Mouse (Mus musculus) CH12.LX (cell line): ENCODE results near the gene Srf.

Source experiments
- CTCF ChIP-seq, 2 experiments: IDR thresholded peaks in 1 of 2; conservative IDR thresholded peaks in 1 of 2; 2 replicates each; pipeline ENCODE4 v1.5.1; 2011 to 2012; ENCODE audit warnings: low read depth in 2 of 2, low read length in 2 of 2, improper control_type of control experiment in 1 of 2, inconsistent platforms in 1 of 2, mild to moderate bottlenecking in 1 of 2, moderate library complexity in 1 of 2
- EP300 ChIP-seq: IDR thresholded peaks from 2 replicates; pipeline ENCODE4 v1.6.1; 2011; ENCODE audit warnings: low read length, improper control_type of control experiment
- KAT2A ChIP-seq: IDR thresholded peaks from 2 replicates; pipeline ENCODE4 v1.6.1; 2012; ENCODE audit warnings: low read length, improper control_type of control experiment, inconsistent platforms; ENCODE audit not compliant: insufficient replicate concordance
- MAFK ChIP-seq: IDR thresholded peaks from 2 replicates; pipeline ENCODE4 v1.6.1; 2011; ENCODE audit warnings: low read length, improper control_type of control experiment; ENCODE audit not compliant: insufficient replicate concordance
- MAX ChIP-seq: IDR thresholded peaks from 2 replicates; pipeline ENCODE4 v1.6.1; 2011; ENCODE audit warnings: low read length, improper control_type of control experiment
- MYC ChIP-seq: IDR thresholded peaks from 2 replicates; pipeline ENCODE4 v1.6.1; 2011; ENCODE audit warnings: low read depth, mild to moderate bottlenecking, improper control_type of control experiment, low read length
- NELFE ChIP-seq: IDR thresholded peaks from 2 replicates; pipeline ENCODE4 v1.6.1; 2011; ENCODE audit warnings: low read depth, low read length, improper control_type of control experiment
- PAX5 ChIP-seq: IDR thresholded peaks from 2 replicates; pipeline ENCODE4 v1.6.1; 2012; ENCODE audit warnings: low read length, inconsistent platforms, mixed read lengths
- POLR2A ChIP-seq: IDR thresholded peaks from 2 replicates; pipeline ENCODE4 v1.6.1; 2011; ENCODE audit warnings: low read depth, mild to moderate bottlenecking, improper control_type of control experiment, low read length
- SMC3 ChIP-seq: IDR thresholded peaks from 2 replicates; pipeline ENCODE4 v1.6.1; 2011; ENCODE audit warnings: low read depth, low read length, improper control_type of control experiment
- TBP ChIP-seq: conservative IDR thresholded peaks from 2 replicates; pipeline ENCODE4 v1.6.1; 2011; ENCODE audit warnings: low read depth, low read length, improper control_type of control experiment
- TCF12 ChIP-seq: IDR thresholded peaks from 2 replicates; pipeline ENCODE4 v1.6.1; 2014; ENCODE audit warnings: low read depth, mild to moderate bottlenecking, inconsistent platforms, low read length, improper control_type of control experiment
- USF1 ChIP-seq: IDR thresholded peaks from 2 replicates; pipeline ENCODE4 v1.6.1; 2014; ENCODE audit warnings: low read depth, mild to moderate bottlenecking, inconsistent platforms, low read length, improper control_type of control experiment

GRCm38 (mm10) chr17:46525579-46526307 is 30.2 kb downstream of the Srf start:
- peak; percentile 65 to 89; a peak in 3 of 4 replicates for TF ChIP-seq CTCF (conservative IDR thresholded peaks at IDR 0.05 in 1 of 2, IDR thresholded peaks at IDR 0.05 in 1 of 2; ENCODE audit: low read depth in 2 of 2, low read length in 2 of 2)
- no peak for TF ChIP-seq POLR2A
- no peak for TF ChIP-seq NELFE
- no peak for TF ChIP-seq MYC
- TF ChIP-seq TBP: no peak
- TF ChIP-seq USF1: no peak
- peak; percentile 94 for TF ChIP-seq SMC3
- no peak for TF ChIP-seq EP300
- no peak for TF ChIP-seq MAFK
- no peak for TF ChIP-seq MAX
- TF ChIP-seq KAT2A: no peak
- TF ChIP-seq PAX5: no peak
- no peak for TF ChIP-seq TCF12
